Mouse (Mus musculus): Measurements from ENCODE around the gene Padi2.

- TF ChIP-seq CTCF (IDR thresholded peaks at IDR 0.05; ENCODE audit: low read depth, low read length) (no peak), EP300 (IDR thresholded peaks at IDR 0.05; ENCODE audit: insufficient read depth, low read depth, low read length) (no peak)
These were observed 48.3 kb upstream of the Padi2 start for GRCm38 (mm10) chr4:140857813-140858212.

Data from ES-Bruce4 (cell line).